Mouse (Mus musculus): ENCODE data around the gene Krt17.

DNA sequence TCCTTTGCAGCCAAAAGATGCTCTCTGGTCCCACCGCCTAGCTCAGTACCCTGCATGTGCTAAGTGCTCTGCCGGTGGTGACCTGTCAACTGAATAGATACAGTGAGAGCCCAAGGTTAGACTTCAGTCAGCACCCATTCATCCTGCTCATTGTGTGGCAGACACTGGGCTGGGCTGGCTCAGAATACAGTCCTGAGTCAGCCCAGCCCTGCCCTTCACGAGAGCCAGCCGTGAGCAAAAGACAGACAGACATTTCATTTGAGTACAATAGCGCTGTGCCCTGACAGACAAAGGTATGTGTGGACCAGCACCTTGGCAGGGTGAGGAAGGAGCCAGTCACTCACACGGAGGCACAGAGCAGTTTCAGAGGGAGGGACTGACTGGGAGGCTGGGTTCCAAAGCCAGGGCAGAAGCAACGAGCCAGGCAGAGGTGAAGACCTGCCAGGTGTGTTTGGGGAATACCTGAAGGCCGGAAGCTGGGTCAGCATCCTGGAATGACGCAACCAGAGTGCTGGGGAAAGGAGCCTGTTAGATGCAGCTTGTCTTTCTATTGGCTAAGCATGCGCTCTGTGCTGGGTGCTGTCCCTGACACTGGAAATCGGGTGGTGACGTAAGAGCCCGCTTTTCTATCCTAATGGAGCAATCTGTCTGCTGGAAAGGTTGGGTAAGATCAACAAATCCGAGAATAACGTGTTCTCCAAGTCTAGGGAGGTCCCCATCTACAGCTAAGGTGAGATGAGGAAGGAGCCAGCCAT is 17.1 kb upstream of the Krt17 start:
- TF ChIP-seq MAZ (IDR thresholded peaks at IDR 0.05; ENCODE audit: low read depth, low read length) (no peak), MYC (IDR thresholded peaks at IDR 0.05; ENCODE audit: low read depth, low read length) (no peak), POLR2AphosphoS2 (IDR thresholded peaks at IDR 0.05; ENCODE audit: low read length) (no peak), BHLHE40 (IDR thresholded peaks at IDR 0.05; ENCODE audit: borderline replicate concordance, low read depth, low read length) (no peak), CTCF (IDR thresholded peaks at IDR 0.05 in 2 of 3, conservative IDR thresholded peaks at IDR 0.05 in 1 of 3; ENCODE audit: control insufficient read depth in 1 of 3, insufficient read depth in 1 of 3, low read depth in 2 of 3, low read length in 3 of 3, poor library complexity in 1 of 3, severe bottlenecking in 1 of 3) (no peak), GABPA (IDR thresholded peaks at IDR 0.05; ENCODE audit: low read depth, low read length) (no peak), TAL1 (IDR thresholded peaks at IDR 0.05; ENCODE audit: low read length) (no peak), MYB (IDR thresholded peaks at IDR 0.05; ENCODE audit: low read depth, low read length) (no peak), POLR2A (IDR thresholded peaks at IDR 0.05; ENCODE audit: control insufficient read depth in 1 of 2, insufficient read depth in 1 of 2, low read depth in 1 of 2, low read length in 2 of 2, poor library complexity in 1 of 2) (no peak), ZMIZ1 (IDR thresholded peaks at IDR 0.05; ENCODE audit: low read depth, low read length) (no peak), ELF1 (IDR thresholded peaks at IDR 0.05; ENCODE audit: low read depth, low read length) (no peak), E2F4 (IDR thresholded peaks at IDR 0.05; ENCODE audit: borderline replicate concordance, low read depth, low read length) (no peak)

Measured in MEL (cell line).